Mouse (Mus musculus) bone marrow macrophage, adult 2 months (primary cell): Measurements from ENCODE around the gene Rgs12.

Experiments
- CTCF ChIP-seq: IDR thresholded peaks from 2 replicates; pipeline ENCODE4 v1.5.1; 2012; ENCODE audit warnings: low read depth, mild to moderate bottlenecking, low read length, moderate library complexity
- POLR2A ChIP-seq: IDR thresholded peaks from 2 replicates; pipeline ENCODE4 v1.6.1; 2012; ENCODE audit warnings: mild to moderate bottlenecking, low read depth, low read length, borderline replicate concordance

DNA sequence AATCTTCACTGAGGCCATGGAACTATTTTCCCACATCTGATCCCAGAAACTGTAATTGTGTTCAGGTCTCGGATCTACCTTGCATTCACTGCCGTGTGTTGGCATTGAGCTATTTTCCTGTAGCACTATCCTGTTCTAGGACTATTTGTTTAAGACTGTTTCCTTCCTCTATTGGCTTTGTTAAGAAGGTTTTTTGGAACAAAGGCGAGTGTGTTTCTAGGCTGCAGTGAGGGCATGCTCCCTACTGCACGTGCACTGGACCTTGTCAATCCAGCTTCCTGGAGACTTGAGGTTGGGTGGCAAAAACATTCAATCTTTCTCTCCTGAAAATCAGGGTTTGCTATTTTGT, 16.8 kb upstream of the Rgs12 start:
- TF ChIP-seq CTCF, result no peak
- no peak for TF ChIP-seq POLR2A
